Mouse (Mus musculus) G1E-ER4 (cell line): Measurements from ENCODE around the gene Ints6. TPM values are rescaled to one million over a fixed set of nuclear protein-coding genes. Genes with fewer than 3 reads are reported as not detected.

Experiments used
- GATA1 ChIP-seq: IDR thresholded peaks from one replicate; pipeline ENCODE4 v1.8.0; 2012; ENCODE audit warnings: low read length, inconsistent platforms
- polyA plus RNA-seq: library from polyadenylated mRNA; stranded (reverse); fragments of >175 nt; gene quantifications from 2 replicates; pipeline ENCODE4 v1.2.3, GENCODE M21; 2012

The Ints6 gene
- polyA plus RNA-seq, 1 experiment, result 20.1 TPM

GRCm38 (mm10) chr14:62662381-62662780, 98.6 kb downstream of the Ints6 start:
- TF ChIP-seq GATA1, result no peak

GRCm38 (mm10) chr14:62657469-62657868, 103.5 kb downstream of the Ints6 start:
- no peak for TF ChIP-seq GATA1

DNA sequence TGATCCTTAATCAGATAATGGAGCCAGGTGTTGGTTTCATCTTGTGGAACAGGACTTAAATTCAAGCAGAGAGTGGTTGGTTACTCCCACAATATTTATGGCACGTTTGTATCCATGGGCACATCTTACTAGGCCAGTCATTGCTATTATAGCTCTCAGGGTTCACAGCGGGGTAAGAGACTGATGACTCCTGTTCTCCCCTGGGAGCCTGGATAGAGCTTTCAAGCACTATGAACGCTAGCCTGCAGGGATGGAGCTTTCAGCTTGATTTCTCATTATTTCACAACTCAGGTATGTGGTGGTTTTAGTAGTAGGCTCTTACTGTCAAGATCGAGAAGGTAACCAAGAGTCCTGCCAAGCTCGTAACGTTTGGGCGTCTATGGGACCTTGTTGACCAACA, 105.0 kb downstream of the Ints6 start:
- TF ChIP-seq GATA1, result no peak

GRCm38 (mm10) chr14:62651771-62652170, 109.2 kb downstream of the Ints6 start:
- no peak for TF ChIP-seq GATA1

GRCm38 (mm10) chr14:62650376-62650775, 110.6 kb downstream of the Ints6 start:
- TF ChIP-seq GATA1, result no peak

- no peak for TF ChIP-seq GATA1
Measured at GRCm38 (mm10) chr14:62648405-62648804, 112.6 kb downstream of the Ints6 start.

DNA sequence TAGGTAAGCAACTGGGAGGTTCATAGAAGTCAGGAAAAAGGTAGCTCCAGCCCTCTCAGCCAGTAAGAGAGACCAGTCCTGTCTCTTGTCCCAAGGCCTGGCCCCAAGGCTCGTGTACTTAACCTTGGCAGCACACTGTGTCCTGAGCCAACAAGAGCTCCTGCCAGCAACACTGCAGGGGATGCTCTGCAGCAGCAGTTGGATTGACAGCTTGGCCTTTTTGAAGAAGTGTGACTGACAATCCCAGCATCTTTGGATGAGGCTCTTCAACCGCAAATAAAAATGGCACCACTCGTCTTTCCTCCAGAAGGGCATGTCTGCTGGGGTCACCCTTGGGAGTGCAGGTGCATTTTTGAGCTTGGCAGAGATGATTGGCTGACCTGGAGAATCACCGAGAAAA, 120.6 kb downstream of the Ints6 start:
- no peak for TF ChIP-seq GATA1

DNA sequence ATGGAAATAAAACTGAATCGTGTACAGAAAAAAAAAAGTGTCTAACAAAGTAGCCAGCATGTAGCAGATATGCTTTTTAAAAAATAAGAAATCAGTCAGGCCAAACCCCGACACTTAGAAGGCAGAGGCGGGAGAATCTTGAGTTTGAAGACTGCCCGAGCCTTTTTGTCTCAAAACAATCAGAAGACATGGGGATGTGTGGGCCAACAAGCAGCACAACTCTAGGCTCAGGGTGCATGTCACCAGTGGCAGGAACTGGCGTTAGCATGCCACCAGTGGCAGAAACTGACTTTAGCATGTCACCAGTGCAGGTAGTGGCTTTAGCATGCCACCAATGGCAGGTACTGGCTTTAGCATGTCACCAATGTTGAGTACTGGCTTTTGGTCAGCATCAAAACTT, 121.4 kb downstream of the Ints6 start:
- no peak for TF ChIP-seq GATA1

GRCm38 (mm10) chr14:62639111-62639510, 121.9 kb downstream of the Ints6 start:
- TF ChIP-seq GATA1, result no peak

DNA sequence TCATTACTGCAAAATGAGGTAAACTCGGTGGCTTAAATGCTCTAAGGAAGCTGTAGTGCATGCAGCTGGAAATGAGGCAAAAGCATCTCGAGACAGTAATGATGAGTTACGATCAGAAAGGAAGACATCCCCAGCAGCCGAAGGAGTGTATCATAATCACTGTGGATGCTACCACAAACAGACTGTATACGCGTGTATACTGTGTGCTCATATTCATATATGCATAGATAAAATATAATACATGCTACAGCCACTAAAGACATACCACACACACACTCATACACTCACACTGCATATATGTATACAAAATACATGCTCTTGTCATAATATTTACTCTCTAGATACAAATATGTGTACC, 122.6 kb downstream of the Ints6 start:
- TF ChIP-seq GATA1, result no peak

GRCm38 (mm10) chr14:62637436-62638344, 123.3 kb downstream of the Ints6 start:
- TF ChIP-seq GATA1, result no peak

GRCm38 (mm10) chr14:62627951-62628350, 133.0 kb downstream of the Ints6 start:
- no peak for TF ChIP-seq GATA1

Other genes starting within 250 kb of the Ints6 start
- gene Fam124a, start 205.4 kb downstream of the Ints6 start, polyA plus RNA-seq, result not detected in 2 replicates
- not detected in 2 replicates for gene Gm4131, start 194.2 kb downstream of the Ints6 start, polyA plus RNA-seq
- gene Serpine3, start 97.5 kb downstream of the Ints6 start, polyA plus RNA-seq, result not detected in 2 replicates
- gene Wdfy2, start 76.5 kb upstream of the Ints6 start, polyA plus RNA-seq, result 1.8 and 2.2 TPM in 2 replicates
- gene Defb48, start 223.3 kb upstream of the Ints6 start, polyA plus RNA-seq, result not detected in 2 replicates
- gene Defb47, start 236.9 kb upstream of the Ints6 start, polyA plus RNA-seq, result not detected in 2 replicates